Mouse (Mus musculus) gastrocnemius, postnatal 25 days (tissue): ENCODE measurements around the gene Ina. TPM values are rescaled to one million over a fixed set of nuclear protein-coding genes. Genes with fewer than 3 reads are reported as not detected.
"Not testable (repeated sequence)": the region's sequence is repeated elsewhere in the genome, so short reads cannot be mapped to it uniquely, and the experiment has no call there.

Experiments used
- DNase-seq: peaks from one replicate; pipeline ENCODE4 v3.0.0; 2022
- long read RNA-seq, 2 experiments: library from polyadenylated mRNA; stranded (forward); transcript quantifications; one replicate each; pipeline ENCODE4 v2.0.0; 2021
- total RNA-seq, 2 experiments: library from RNA; stranded (reverse); gene quantifications; 1 replicate in 1 of 2; 2 replicates in 1 of 2; pipeline ENCODE4 v1.2.3; 2021

Gene Ina
- total RNA-seq = not detected
- long read RNA-seq, experiment 1 = 0 reads
- long read RNA-seq, experiment 2 = 0 reads

DNA sequence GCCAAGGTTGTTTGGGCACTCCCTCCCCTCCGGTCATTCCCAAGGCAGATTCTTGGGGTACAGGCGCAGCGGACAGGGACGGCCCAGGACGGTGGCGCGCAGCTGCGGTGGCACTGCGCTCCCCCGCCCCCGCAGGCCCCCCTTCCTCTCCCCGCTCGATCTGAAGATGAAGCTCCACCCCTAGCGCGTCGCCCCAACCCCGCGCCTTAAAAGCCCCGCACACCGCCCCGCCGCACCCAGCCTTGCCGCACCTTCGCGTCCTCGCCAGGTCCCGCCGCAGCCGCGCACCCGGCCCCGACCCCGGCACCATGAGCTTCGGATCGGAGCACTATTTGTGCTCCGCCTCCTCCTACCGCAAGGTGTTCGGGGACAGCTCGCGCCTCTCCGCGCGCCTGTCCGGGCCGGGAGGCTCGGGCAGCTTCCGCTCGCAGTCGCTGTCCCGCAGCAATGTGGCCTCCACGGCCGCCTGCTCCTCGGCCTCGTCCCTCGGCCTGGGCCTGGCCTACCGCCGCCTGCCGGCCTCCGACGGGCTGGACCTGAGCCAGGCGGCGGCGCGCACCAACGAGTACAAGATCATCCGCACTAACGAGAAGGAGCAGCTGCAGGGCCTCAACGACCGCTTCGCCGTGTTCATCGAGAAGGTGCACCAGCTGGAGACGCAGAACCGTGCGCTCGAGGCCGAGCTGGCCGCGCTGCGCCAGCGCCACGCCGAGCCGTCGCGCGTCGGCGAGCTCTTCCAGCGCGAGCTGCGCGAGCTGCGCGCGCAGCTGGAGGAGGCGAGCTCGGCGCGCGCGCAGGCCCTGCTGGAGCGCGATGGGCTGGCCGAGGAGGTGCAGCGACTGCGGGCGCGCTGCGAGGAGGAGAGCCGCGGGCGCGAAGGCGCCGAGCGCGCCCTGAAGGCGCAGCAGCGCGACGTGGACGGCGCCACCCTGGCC lies at the start of gene Ina, which contains the start of gene Nt5c2:
Ina (plus strand) TSS at position 252 of the 935 bp plus-strand sequence.
Nt5c2 (minus strand) TSS at position 707 of the 935 bp plus-strand sequence.
- DNase-seq = no peak

DNA sequence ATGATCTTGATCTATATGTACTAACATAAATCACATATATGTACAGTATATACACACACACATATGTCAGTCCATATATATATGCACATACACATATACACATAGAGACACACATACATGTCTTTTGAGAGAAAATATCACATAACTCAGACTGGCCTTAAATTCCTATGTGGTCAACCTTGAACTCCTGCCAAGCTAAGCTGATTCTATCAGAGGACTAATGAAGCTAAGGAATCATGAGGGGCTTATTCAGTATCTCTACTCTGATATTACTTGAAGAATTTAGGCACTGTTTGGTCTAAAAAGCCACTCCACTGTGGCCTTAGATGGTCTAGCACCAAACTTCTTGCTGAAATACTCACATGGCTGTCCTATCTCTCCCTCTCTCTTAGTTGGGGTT lies 49.0 kb upstream of the Ina start:
- no peak for DNase-seq

DNA sequence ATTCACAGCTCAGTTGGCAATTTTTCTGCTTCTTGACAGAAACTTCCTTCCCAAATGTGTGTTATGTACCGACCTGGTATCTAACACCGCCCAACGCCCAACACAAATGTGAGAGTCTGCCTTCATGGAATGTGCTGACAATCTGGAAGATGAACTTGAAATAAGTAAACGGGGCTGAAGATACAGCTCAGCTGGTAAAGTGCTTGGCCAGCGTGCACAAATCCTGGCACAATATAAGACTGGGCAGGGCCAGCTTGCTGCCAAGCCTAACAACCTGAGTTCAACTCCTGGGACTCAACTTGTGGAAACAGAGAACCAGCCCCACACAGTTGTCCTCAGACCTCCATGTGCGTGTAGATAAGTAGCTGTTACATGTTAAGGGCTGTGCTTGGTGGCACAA lies 48.2 kb upstream of the Ina start:
- no peak for DNase-seq

DNA sequence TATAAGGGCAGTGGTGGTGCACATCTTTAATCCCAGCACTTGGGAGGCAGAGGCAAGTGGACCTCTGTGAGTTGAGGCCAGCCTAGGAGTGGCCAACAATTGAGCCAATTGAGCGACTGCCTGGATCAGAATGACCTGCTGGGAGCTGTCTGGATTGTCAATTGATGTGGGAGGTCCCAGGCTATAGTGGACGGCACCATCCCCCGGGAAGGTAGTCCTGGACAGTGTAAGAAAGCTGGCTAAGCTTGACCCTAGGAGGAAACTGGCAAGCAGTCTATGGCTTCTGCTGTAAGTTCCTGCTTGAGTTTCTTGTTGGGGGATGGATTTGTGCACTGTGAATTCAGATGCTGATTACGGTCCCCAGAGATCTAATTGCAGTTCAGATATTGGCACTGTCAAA lies 46.6 kb upstream of the Ina start:
- DNase-seq = peak; percentile 25

DNA sequence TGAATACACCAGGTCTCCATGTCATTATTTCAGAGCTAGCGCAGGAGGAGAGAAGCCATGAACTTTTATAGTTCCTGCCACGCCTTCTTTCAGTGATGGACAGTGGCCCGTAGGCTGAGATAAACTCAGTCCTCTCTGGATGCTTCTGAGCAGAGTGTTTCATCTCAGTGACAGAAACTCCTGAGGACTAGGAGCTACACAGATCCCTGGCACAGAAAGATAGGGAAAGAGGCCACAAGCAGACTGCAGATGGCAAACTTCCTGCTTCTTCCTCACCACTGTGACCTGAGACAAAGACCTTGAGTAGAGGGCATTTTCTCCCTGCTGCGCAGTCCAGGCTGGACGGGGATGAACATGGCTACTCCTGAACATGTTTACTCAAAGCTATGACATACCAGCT lies 45.7 kb upstream of the Ina start:
- DNase-seq = no peak

DNA sequence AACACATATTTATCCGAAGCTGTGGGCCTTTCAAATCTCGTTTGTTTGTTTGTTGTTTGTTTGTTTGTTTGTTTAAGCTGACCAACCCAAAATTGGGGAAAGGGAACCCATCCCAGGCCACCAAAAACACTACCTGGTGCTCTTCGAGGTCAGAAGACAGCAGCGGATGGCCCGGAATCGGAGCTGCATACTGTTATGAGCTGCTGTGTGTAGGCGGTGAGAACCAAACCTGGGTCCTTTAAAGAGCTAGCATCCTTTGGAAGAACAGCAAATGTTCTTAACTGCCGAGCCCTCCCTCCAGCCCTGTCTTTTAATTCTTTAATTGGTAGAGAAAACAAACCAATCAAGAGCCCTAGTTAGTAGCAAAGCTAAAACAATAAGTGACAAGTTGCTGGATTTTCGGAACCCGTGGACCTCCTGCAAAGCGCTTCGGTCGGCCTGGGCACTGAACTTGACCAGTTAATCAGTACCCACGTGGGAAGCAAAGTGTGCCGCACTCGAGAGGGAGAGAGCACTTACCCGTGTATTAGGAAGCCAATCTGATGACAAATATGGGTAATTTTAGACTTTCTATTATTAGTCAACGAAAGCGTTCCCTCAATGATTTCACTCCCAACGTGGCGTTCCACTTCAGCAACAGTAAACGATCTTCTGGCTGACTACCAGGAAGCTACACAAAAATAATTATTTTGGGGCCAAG lies 45.1 kb upstream of the Ina start:
- no peak for DNase-seq

DNA sequence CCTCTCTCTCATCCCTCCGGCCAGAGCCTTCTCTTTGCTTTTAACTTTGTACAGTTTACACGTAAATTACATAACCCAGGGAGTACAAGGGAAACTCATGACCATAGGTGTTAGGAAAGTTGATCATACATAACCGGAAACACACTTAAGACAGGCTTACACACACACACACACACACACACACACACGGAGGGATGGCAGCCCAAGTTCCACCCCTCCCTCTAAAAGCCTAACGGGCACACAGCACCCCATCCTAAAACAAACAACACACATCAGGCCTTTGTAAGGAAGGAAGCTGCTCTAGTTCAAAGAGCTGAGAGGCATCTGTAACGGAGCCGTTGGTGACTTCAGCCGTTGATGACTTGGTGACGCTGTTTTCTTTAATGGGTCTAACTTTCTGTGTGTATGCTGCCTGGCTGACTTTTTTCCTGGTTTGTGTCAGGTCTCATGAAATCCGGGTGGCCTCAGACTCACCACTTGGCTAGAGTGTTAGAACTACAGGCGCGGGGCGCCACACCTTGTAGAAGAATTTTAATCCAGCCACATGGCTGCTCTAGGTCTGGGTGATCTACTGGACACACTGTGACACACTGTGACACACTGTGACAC lies 44.3 kb upstream of the Ina start:
- no peak for DNase-seq

DNA sequence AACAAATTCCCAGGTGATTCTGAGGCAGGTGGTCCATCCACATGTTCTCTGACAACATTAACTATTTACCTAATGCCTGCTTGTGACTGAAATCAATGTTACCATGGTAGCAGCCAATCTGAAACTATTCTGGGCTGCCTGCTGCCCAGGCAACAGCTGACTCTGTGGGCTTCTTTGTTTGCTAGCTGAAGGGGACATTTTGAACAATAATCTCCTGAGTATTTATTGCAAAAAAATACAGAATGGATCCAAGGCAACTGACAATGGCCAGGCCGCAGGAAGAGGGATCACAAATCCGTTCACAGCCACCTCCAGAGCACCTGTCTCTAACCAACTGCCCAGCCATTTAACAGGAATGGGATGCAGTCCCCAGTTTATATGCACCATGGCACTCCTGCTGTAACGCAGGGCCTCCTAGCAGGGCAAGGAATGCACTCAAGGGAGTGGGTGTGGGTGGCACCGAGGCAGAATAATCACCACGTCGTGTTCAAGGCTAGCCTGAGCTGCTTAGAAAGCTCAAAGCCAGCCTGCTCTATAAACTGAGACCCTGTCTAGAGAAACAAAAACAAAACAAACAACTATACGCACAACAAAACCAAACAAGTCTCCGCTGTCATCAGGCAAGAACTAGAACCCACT lies 43.3 kb upstream of the Ina start:
- DNase-seq = no peak

DNA sequence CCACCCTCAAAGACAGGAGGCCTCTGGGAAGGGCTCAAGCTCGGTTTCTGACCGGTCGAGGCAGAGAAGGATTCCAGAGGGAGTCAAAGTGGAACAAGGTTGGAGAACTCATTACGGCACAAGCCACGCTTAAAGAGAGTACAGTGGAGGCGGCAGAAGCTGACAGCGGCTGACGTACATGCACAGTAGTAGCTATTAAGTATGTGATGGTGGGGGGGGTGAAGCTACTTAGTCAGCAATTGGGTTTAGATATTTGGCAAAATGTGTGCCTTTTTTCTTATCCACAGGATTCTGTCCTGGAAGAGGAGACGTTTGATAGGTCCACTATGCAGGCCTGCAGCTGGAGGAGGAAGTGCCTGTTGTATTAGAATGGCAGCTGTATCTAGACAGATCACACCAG lies 42.8 kb upstream of the Ina start:
- DNase-seq = no peak

DNA sequence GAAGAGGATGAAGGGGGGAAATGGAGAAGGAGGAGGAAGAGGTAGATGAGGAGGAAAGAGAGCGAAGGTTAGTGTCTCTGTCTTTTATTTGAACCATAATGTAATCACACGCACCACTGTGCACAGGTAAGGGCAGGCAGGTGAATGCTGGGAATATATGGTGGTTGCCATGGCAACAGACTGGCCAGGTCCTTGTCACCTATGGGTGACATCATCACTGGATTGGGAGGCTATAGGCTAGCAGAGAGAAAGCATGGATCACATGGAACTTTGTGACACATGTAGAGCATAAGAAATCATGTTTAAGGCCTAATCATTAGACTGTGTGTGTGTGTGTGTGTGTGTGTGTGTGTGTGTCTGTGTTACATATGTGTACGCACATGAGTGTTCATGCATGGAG lies 42.3 kb upstream of the Ina start:
- no peak for DNase-seq

DNA sequence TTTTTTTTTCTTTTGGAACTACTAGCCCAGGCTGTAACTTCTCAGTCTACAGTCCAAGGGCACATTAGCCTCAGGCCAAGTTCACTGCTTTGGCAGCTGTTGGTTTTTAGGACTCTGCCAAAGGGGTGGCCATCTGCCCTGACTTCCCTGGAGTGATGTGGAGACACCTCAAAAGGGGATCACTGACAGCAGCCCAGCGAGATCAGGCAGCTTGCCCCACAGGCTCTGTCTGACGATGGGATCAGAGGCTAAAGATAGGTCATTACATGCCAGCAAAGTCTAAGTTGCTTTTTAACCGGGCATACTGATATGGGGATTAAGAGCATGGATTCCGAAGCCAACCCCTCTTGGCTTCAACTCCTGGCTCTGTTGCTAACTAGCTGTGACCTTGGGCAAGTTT lies 38.9 kb upstream of the Ina start:
- DNase-seq = peak; percentile 91

DNA sequence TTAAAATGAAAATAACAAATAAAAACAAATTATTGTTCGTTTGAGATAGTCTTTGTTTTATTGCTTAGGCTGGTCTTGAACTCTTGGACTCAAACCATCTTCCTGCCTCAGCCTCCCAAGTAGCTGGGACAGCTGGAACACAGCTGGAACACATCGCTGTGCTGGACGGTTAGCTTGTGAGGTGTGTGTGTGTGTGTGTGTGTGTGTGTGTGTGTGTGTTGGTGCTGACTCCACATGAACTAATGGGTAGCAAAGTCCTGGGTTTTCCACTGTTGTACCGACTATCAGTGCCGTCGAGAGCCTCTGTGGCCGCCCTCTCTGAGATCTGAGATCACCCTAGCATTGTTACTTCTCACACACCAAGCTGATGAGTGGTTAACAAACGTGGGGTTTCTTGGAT lies 38.5 kb upstream of the Ina start:
- DNase-seq = no peak

DNA sequence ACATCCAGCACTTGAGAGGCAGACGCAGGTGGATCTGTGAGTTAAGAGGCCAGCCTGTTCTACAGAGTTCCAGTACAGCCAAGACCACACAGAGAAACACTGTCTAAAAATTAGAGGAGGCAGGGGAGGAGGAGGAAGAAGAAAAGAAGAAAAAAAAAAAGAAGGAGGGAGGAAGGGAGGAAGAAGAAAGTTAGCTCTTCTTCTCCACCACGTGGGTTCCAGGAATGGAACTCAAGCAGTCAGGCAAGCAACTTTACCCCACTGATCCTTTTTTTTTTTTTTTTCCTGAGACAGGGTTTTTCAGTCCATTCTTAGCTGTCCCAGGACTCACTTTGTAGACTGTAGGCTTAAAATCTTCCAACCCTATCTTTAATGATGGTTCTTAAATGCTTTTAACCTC lies 37.8 kb upstream of the Ina start:
- no peak for DNase-seq

DNA sequence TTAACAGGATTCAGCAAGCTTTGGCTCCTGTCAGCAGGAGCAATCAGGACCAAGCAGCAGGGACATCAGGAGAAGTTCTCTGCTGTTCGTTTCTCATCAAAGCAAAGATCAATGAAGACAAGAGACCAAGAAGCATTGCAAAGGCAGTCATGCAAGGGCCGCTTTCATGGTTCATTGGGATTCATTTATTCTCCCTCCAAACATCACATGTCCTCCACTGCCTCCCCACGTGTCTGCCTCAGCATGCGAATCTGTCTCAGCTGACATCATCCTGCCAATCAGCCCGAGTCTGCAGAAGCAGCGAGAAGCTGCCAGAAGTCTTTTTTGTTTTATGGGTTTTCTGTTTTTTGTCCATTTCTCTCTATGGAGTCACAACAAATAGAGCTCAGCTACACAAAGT lies 37.0 kb upstream of the Ina start:
- no peak for DNase-seq

DNA sequence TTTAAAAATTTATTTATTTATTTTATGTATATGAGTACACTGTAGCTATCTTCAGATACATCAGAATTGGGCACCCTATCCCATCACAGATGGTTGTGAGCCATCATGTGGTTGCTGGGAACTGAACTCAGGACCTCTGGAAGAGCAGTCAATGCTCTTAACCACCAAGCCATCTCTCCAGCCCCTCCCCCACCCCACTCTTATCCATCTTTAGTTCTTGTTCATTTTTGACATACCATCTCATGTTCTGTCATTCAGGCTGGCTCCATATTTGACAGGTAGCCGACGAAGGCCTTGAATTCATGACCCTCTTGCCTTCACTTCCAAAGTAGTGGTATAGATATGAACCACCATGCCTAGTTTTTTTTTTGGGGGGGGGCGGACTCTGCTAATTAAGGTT lies 36.4 kb upstream of the Ina start:
- DNase-seq = not testable (repeated sequence)

DNA sequence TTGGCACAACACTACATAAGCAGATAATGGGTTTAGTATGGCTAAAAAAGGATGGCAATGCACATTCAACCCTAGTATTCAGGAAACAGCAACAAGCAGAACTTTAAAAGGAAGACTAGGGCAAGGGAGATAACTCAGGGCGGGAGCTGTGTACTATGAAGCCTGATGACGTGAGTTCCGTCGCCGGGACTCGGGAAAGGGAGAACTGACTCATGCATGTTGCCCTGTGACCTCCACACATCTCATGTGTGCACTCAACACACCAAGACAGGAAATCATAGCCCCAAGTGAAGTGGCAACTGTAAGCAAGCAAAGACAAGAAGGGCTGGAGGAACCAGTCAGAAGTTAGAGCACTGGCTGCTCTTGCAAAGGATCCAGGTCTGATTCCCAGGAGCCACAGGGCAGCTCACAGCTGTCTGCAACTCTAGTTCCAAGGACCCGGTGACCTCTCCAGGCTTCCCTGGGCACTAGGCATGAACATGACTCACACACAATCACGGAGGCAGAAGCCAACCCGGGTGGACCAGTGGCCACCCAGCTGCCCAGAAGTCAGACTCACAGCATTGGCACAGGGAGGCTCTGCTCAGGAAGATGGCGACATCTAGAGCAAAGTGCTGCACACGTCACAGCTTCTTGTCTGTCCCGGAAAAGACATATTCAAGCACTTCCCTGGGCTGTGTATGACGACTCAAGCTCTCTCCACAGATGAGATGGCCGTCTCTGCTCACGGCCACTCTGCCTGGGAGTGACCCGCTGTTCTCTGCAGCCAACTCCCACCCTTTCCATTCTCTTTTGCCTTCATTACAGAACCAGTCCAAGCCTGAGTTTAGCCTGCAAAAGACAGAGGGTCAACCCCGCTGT lies 35.3 kb upstream of the Ina start:
- DNase-seq = peak; percentile 54

DNA sequence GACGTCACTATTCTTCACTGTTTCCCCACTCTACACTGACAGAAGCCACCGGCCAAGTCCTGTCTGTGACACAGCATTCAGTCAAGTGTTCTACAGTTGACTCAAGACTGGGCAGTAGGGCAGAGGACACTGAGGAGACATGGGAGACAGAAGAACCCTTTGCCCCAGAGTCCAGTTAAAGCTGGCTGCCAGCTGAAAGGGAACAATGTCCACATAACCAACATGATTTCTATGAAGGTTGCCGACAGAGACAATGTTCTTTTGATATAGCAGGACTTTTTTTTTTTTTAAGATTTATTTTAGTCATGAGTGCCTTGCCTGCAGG lies 34.8 kb upstream of the Ina start:
- no peak for DNase-seq

DNA sequence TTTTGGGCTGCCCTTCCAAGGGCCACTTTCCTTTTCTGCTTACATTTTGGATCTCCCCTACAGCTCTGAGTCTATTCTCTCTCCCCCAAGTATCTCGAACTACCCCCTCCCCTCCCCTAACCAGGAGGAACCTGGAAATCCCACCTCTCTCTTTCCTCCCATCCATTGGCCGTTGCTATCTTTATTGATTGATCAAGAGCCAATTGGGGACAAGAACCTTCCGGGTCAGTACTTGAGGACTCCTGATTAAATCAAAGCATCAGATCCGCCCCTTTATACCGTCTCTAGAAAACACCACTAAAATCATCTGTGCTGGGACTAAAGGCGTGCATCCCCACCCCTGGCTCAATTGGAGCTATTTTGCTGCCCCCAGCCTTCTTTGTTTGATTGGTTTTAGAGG lies 33.0 kb upstream of the Ina start:
- no peak for DNase-seq

DNA sequence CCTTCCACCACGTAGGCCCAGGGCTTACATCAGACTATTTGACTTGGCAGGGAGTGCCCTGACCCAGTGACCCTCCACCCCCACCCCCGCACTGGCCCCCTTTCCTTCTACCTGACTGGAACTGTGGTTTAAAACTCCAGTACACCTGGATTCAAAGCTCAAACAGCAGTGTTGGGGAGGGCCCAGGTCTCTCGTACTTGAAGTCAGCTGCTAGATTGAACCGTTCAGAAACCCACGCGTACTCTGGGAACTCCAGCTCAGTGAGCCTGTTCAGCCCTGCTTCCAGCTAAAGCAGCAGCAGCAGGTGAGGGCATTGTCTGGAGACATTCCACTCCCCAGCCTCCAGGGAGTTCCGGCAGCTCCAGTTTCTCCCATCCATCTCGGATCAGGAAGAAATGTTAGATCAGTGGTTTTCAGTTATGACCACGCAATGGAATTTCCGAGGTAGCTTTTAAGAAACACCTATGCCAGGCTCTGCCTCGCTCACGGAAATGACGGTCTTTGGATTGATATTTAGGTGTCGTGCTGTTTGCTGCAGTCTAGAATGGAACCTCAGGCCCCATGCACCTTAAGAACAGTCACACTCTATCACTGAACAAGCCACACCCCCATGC lies 31.0 kb upstream of the Ina start:
- no peak for DNase-seq

DNA sequence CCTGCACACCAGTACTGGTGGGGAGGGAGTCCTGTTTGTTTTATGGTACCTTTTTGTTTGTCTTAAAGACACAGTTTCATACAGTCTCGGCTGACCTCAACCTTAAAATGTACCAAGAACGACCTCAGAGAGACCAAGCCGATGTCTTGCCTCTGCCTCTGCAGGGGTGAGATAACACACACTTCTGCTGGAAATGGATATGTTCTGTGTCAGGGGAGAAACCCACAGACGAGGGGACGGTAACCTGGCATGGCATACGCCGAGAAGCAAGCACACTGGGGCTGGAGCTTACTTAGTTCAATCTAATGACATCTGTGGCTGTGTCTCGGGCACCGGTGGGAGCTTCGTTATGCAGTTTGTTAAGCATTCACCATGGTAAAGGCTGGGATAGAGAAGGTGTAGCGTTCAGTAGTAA lies 30.5 kb upstream of the Ina start:
- DNase-seq = no peak
